In the genomic region with DNA sequence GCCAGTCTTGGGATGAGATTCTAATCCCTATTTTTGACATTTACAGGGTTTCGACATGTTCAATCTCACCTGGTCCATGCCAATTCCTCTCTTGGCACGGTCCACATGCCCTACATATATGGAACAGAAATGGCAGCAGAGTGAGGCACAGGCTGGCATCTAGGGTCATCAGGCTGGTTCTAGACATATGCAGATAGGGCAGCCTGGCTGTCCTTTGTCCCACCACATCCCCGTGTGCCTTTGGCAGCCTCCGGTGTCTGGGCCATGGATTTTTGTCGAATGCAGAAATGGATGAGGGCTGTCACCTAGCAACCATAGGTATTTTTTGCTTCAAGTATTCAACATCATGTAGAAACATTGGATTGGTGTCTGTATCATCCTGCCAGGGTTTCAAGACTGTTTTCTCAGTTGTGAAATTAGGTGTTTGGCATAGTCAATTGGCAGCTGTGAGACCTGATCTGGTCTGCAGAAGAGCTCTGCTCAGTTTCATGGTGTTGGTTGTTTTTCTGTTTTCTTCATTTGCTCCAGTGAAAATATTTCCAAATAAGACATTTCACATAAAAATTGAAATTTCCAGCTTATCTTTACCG, we compare ENCODE assay signal across 17 mouse cellular contexts. TPM values are rescaled to one million over a fixed set of nuclear protein-coding genes. Genes with fewer than 3 reads are reported as not detected.
DNase-seq lines count a peak whose midpoint lies in the region; ATAC-seq and TF ChIP-seq lines count a peak whose summit lies in the region.
"Had no signal": no experiment of that assay in that cellular context is flagged by ENCODE, and none has a peak within 500 bp of the region (broad histone marks: within the 10 kb centered on the region; RNA-seq: fewer than 3 reads in every experiment).

No protein-coding gene starts in this region.

- no peaks in the 10 kb centered on the region for H3K36me3 ChIP-seq in forebrain, embryonic 16.5 days (ENCODE audit: control insufficient read depth, insufficient read depth)
- H3K36me3 ChIP-seq in forebrain, embryonic 12.5 days (replicated peaks) = no peaks in the 10 kb centered on the region
- no peaks in the 10 kb centered on the region for H3K36me3 ChIP-seq in intestine, embryonic 14.5 days (ENCODE audit: control insufficient read depth, insufficient read depth, low read length)
- H3K36me3 ChIP-seq in intestine, embryonic 15.5 days = no peaks in the 10 kb centered on the region
- no peaks in the 10 kb centered on the region; the same call in 1 of the 2 replicates for H3K36me3 ChIP-seq in liver, postnatal 0 days (replicated peaks; ENCODE audit: insufficient read depth, low read length)
- no peaks in the 10 kb centered on the region for H3K36me3 ChIP-seq in liver, embryonic 12.5 days
- no peaks in the 10 kb centered on the region for H3K36me3 ChIP-seq in kidney, embryonic 16.5 days (ENCODE audit: insufficient read depth, low read length)
- H3K36me3 ChIP-seq: embryonic facial prominence, embryonic 10.5 days; forebrain, embryonic 10.5 days; heart, embryonic 12.5 days; hindbrain, embryonic 15.5 days had no signal

- 0 out of 2 replicates have a peak, but pooled peaks have one; percentile 26 for ATAC-seq in forebrain, embryonic 16.5 days
- ATAC-seq in forebrain, embryonic 12.5 days (ENCODE audit: low FRiP score) = no peak
- no peak for ATAC-seq in intestine, embryonic 14.5 days (replicated peaks; ENCODE audit: low FRiP score, low TSS enrichment, low read depth)
- no peak for ATAC-seq in intestine, embryonic 15.5 days
- ATAC-seq in liver, postnatal 0 days = no peak
- no peak for ATAC-seq in liver, embryonic 12.5 days
- no peak for ATAC-seq in kidney, embryonic 16.5 days (ENCODE audit: low FRiP score, low TSS enrichment)

- no peak for TF ChIP-seq EP300 in liver, postnatal 0 days (IDR thresholded peaks at IDR 0.05; ENCODE audit: low read depth)

- no peak for TF ChIP-seq CTCF in liver, postnatal 0 days (IDR thresholded peaks at IDR 0.05; ENCODE audit: low read depth)

- H3K4me3 ChIP-seq in forebrain, embryonic 16.5 days (replicated peaks; ENCODE audit: low read length) = no peak overlapping the region
- H3K4me3 ChIP-seq in forebrain, embryonic 12.5 days (replicated peaks) = no peak overlapping the region
- H3K4me3 ChIP-seq in intestine, embryonic 14.5 days (ENCODE audit: low read depth, low read length) = no peak overlapping the region
- no peak overlapping the region for H3K4me3 ChIP-seq in intestine, embryonic 15.5 days (replicated peaks)
- H3K4me3 ChIP-seq in liver, postnatal 0 days (ENCODE audit: low read depth, low read length) = no peak overlapping the region
- no peak overlapping the region for H3K4me3 ChIP-seq in liver, embryonic 12.5 days
- no peak overlapping the region for H3K4me3 ChIP-seq in kidney, embryonic 16.5 days (ENCODE audit: low read length)
- H3K4me3 ChIP-seq: embryonic facial prominence, embryonic 10.5 days; forebrain, embryonic 10.5 days; heart, embryonic 12.5 days; hindbrain, embryonic 15.5 days had no signal

- 80% methylated on average over 6 of the region's 6 CpGs for WGBS in forebrain, embryonic 16.5 days
- 95% methylated on average over 6 of the region's 6 CpGs for WGBS in forebrain, embryonic 12.5 days
- WGBS in intestine, embryonic 14.5 days = 92% methylated on average over 6 of the region's 6 CpGs
- 92% methylated on average over 6 of the region's 6 CpGs for WGBS in intestine, embryonic 15.5 days
- 79% methylated on average over 6 of the region's 6 CpGs for WGBS in liver, postnatal 0 days (ENCODE audit: insufficient replicate concordance)
- 82% methylated on average over 6 of the region's 6 CpGs for WGBS in liver, embryonic 12.5 days (ENCODE audit: insufficient replicate concordance)
- 91% methylated on average over 6 of the region's 6 CpGs for WGBS in kidney, embryonic 16.5 days

- H3K4me2 ChIP-seq in forebrain, embryonic 16.5 days (ENCODE audit: low read length) = no peak overlapping the region
- H3K4me2 ChIP-seq in forebrain, embryonic 12.5 days = no peak overlapping the region
- H3K4me2 ChIP-seq in intestine, embryonic 14.5 days (ENCODE audit: low read length) = no peak overlapping the region
- H3K4me2 ChIP-seq in intestine, embryonic 15.5 days (replicated peaks) = no peak overlapping the region
- H3K4me2 ChIP-seq in liver, postnatal 0 days (ENCODE audit: low read depth, low read length) = 0 out of 2 replicates have a peak overlapping the region, but pooled peaks have one; percentile 45
- H3K4me2 ChIP-seq in liver, embryonic 12.5 days = no peak overlapping the region
- H3K4me2 ChIP-seq in kidney, embryonic 16.5 days (replicated peaks; ENCODE audit: low read depth, low read length) = no peak overlapping the region
- H3K4me2 ChIP-seq: heart, embryonic 12.5 days; hindbrain, embryonic 15.5 days had no signal

- peak; percentile 36 for DNase-seq in intestine, embryonic 14.5 days (ENCODE audit: low spot score)
- DNase-seq in liver, postnatal 0 days = no peak
- DNase-seq: adrenal gland, adult 2 months; adrenal gland, postnatal 25 days; cerebellum, adult 9-10 months; gastrocnemius, postnatal 10 days; heart, postnatal 36 days; kidney, adult 18-20 months had no signal

- H3K27me3 ChIP-seq in forebrain, embryonic 16.5 days (replicated peaks; ENCODE audit: control insufficient read depth, insufficient read depth, low read length) = no peaks in the 10 kb centered on the region
- H3K27me3 ChIP-seq in forebrain, embryonic 12.5 days = 0 out of 2 replicates have a peak, but pooled peaks cover 2% of the 10 kb centered on the region
- no peaks in the 10 kb centered on the region for H3K27me3 ChIP-seq in intestine, embryonic 14.5 days (replicated peaks; ENCODE audit: control insufficient read depth, insufficient read depth, low read length)
- H3K27me3 ChIP-seq in intestine, embryonic 15.5 days (replicated peaks) = no peaks in the 10 kb centered on the region
- no peaks in the 10 kb centered on the region for H3K27me3 ChIP-seq in liver, postnatal 0 days (ENCODE audit: insufficient read depth, low read length)
- H3K27me3 ChIP-seq in liver, embryonic 12.5 days (replicated peaks) = no peaks in the 10 kb centered on the region
- H3K27me3 ChIP-seq in kidney, embryonic 16.5 days (ENCODE audit: insufficient read depth, low read length) = no peaks in the 10 kb centered on the region
- H3K27me3 ChIP-seq: heart, embryonic 12.5 days; hindbrain, embryonic 15.5 days had no signal

- no peak overlapping the region for H3K27ac ChIP-seq in forebrain, embryonic 16.5 days (ENCODE audit: low read length)
- H3K27ac ChIP-seq in forebrain, embryonic 12.5 days = no peak overlapping the region
- H3K27ac ChIP-seq in intestine, embryonic 14.5 days (ENCODE audit: low read depth) = no peak overlapping the region
- no peak overlapping the region for H3K27ac ChIP-seq in intestine, embryonic 15.5 days
- H3K27ac ChIP-seq in liver, postnatal 0 days (ENCODE audit: low read depth) = peak overlapping the region; percentile 85
- H3K27ac ChIP-seq in liver, embryonic 12.5 days = no peak overlapping the region
- H3K27ac ChIP-seq in kidney, embryonic 16.5 days (ENCODE audit: low read length) = no peak overlapping the region
- H3K27ac ChIP-seq: embryonic facial prominence, embryonic 10.5 days; forebrain, embryonic 10.5 days; hindbrain, embryonic 15.5 days had no signal

- no peaks in the 10 kb centered on the region for H3K9me3 ChIP-seq in forebrain, embryonic 16.5 days (ENCODE audit: control insufficient read depth, low read length)
- H3K9me3 ChIP-seq in forebrain, embryonic 12.5 days = no peaks in the 10 kb centered on the region
- no peaks in the 10 kb centered on the region for H3K9me3 ChIP-seq in intestine, embryonic 14.5 days (ENCODE audit: control insufficient read depth, low read length)
- H3K9me3 ChIP-seq in intestine, embryonic 15.5 days = no peaks in the 10 kb centered on the region
- no peaks in the 10 kb centered on the region for H3K9me3 ChIP-seq in liver, postnatal 0 days (ENCODE audit: low read length)
- H3K9me3 ChIP-seq in liver, embryonic 12.5 days (replicated peaks) = no peaks in the 10 kb centered on the region
- H3K9me3 ChIP-seq in kidney, embryonic 16.5 days (ENCODE audit: low read length) = no peaks in the 10 kb centered on the region
- H3K9me3 ChIP-seq: embryonic facial prominence, embryonic 10.5 days; forebrain, embryonic 10.5 days; heart, embryonic 12.5 days; hindbrain, embryonic 15.5 days had no signal

- no peak overlapping the region for H3K9ac ChIP-seq in forebrain, embryonic 16.5 days (replicated peaks; ENCODE audit: low read depth, low read length)
- H3K9ac ChIP-seq in forebrain, embryonic 12.5 days = no peak overlapping the region
- H3K9ac ChIP-seq in intestine, embryonic 14.5 days (ENCODE audit: low read length) = no peak overlapping the region
- no peak overlapping the region for H3K9ac ChIP-seq in intestine, embryonic 15.5 days
- no peak overlapping the region for H3K9ac ChIP-seq in liver, postnatal 0 days (replicated peaks)
- no peak overlapping the region for H3K9ac ChIP-seq in liver, embryonic 12.5 days
- no peak overlapping the region for H3K9ac ChIP-seq in kidney, embryonic 16.5 days (replicated peaks; ENCODE audit: low read length)
- H3K9ac ChIP-seq: heart, embryonic 12.5 days; hindbrain, embryonic 15.5 days had no signal

- H3K4me1 ChIP-seq in forebrain, embryonic 16.5 days (replicated peaks; ENCODE audit: control insufficient read depth, insufficient read depth, low read length) = no peaks in the 10 kb centered on the region
- H3K4me1 ChIP-seq in forebrain, embryonic 12.5 days = no peaks in the 10 kb centered on the region
- no peaks in the 10 kb centered on the region for H3K4me1 ChIP-seq in intestine, embryonic 14.5 days (replicated peaks; ENCODE audit: control insufficient read depth, insufficient read depth, low read length)
- H3K4me1 ChIP-seq in intestine, embryonic 15.5 days (replicated peaks) = no peaks in the 10 kb centered on the region
- H3K4me1 ChIP-seq in liver, postnatal 0 days (ENCODE audit: insufficient read depth) = peaks cover 8% of the 10 kb centered on the region
- no peaks in the 10 kb centered on the region for H3K4me1 ChIP-seq in liver, embryonic 12.5 days
- H3K4me1 ChIP-seq in kidney, embryonic 16.5 days (ENCODE audit: insufficient read depth, low read length) = no peaks in the 10 kb centered on the region
- H3K4me1 ChIP-seq: heart, embryonic 12.5 days; hindbrain, embryonic 15.5 days had no signal

RNA-seq across cellular contexts. Expression of a gene that starts 18.8 kb away (rescaled TPM):
- 0.91 and 1.0 TPM in 2 replicates for polyA plus RNA-seq in forebrain, embryonic 16.5 days (2015; fragmentation: Nextera tagmentation; extraction: Ambion mirVana)
- 0.83 and 1.4 TPM in 2 replicates for polyA plus RNA-seq in forebrain, embryonic 12.5 days (2016; fragmentation: Nextera tagmentation; extraction: Ambion mirVana)
- polyA plus RNA-seq in intestine, embryonic 14.5 days (2014; fragmentation: Nextera tagmentation; extraction: Ambion mirVana) = 2.2 and 2.4 TPM in 2 replicates
- 2.3 and 2.4 TPM in 2 replicates for polyA plus RNA-seq in intestine, embryonic 15.5 days (2015; fragmentation: Nextera tagmentation; extraction: Ambion mirVana)
- polyA plus RNA-seq in liver, postnatal 0 days (2015; fragmentation: Nextera tagmentation; extraction: Ambion mirVana) = 39.7 and 47.8 TPM in 2 replicates
- 4.2 and 4.6 TPM in 2 replicates for polyA plus RNA-seq in liver, embryonic 12.5 days (2016; fragmentation: Nextera tagmentation; extraction: Ambion mirVana)
- 15.0 and 16.3 TPM in 2 replicates for polyA plus RNA-seq in kidney, embryonic 16.5 days (2015; fragmentation: Nextera tagmentation; extraction: Ambion mirVana)
